Mouse (Mus musculus) bone marrow, adult 2 months (tissue): Measurements from ENCODE around the gene Dync1i1.

ENCODE experiments used
- CTCF ChIP-seq: fragments of 200-500 bp; IDR thresholded peaks from 2 replicates; pipeline ENCODE4 v1.5.1; 2011; ENCODE audit warnings: low read length, control low read depth; ENCODE audit not compliant: control insufficient read depth, insufficient read depth
- POLR2A ChIP-seq: fragments of 200-500 bp; IDR thresholded peaks from 2 replicates; pipeline ENCODE4 v1.6.1; 2011; ENCODE audit warnings: low read depth, mild to moderate bottlenecking, control low read depth, low read length, borderline replicate concordance; ENCODE audit not compliant: control insufficient read depth

DNA sequence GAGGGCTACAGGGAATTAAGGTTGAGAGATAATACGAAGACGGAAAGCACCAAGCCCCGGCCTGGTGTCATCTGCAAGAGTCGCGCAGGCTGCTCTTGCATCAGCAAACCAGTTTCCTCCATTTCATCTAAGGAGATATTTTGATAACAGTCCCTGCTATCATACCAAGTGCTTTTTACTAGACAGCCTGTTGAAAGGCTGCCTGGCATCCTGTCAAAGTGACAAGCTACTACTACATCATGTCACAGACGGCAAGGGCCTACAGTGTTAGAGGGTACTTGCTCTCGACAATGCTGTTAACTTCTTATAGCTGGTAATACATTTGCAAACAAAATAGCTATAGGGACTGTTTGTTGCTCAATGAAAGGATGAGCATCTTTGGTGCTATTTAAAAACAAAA lies 345.6 kb downstream of the Dync1i1 start:
- TF ChIP-seq CTCF (no peak), POLR2A (no peak)
